ENCODE assay signal across 25 mouse cellular contexts in genomic region chr10:128135374-128135773, GRCm38 (mm10). TPM values are rescaled to one million over a fixed set of nuclear protein-coding genes. Genes with fewer than 3 reads are reported as not detected.
A peak's percentile ranks its signal among the peaks of the same experiment; 100 is the strongest.
DNase-seq lines count a peak whose midpoint lies in the region; ATAC-seq lines count a peak whose summit lies in the region.
"Had no signal": no experiment of that assay in that cellular context is flagged by ENCODE, and none has a peak within 500 bp of the region (broad histone marks: within the 10 kb centered on the region; RNA-seq: fewer than 3 reads in every experiment).

No protein-coding gene starts in this region.

- DNase-seq in frontal cortex, postnatal 14 days (ENCODE audit: low spot score in 2 of 2), result no peak
- DNase-seq in CD4-positive helper T cell, adult 2 months (ENCODE audit: low read depth, low spot score), result peak; percentile 65
- DNase-seq in thymus, postnatal 14 days, result peak; percentile 37
- DNase-seq in heart, postnatal 36 days, result no peak
- DNase-seq in right cerebral cortex, postnatal 10 days (ENCODE audit: low spot score in 2 of 2), result no peak
- DNase-seq: adrenal gland, postnatal 10 days; cerebellum, adult 11 months; cerebellum, adult 9-10 months; cerebellum, postnatal 36 days; embryo, embryonic 11 days; gastrocnemius, postnatal 10 days; heart, postnatal 14 days; kidney, adult 9 months; kidney, postnatal 14 days; liver, postnatal 0 days; lung, postnatal 4 days; right cerebral cortex, postnatal 14 days had no signal

- intact Hi-C loops in heart, postnatal 36 days (cut with DNase I), result no loop called here

- ATAC-seq in frontal cortex, adult (ENCODE audit: low TSS enrichment), result peak; percentile 63; the same call in 1 of the 2 replicates
- ATAC-seq in activated CD4-positive, CD25-positive, alpha-beta regulatory T cell, adult 4 months, result peak; percentile 49
- ATAC-seq: forebrain, embryonic 16.5 days; hindbrain, embryonic 16.5 days; intestine, postnatal 0 days; liver, embryonic 12.5 days; liver, postnatal 0 days had no signal

RNA-seq across cellular contexts. Expression of gene Baz2a, which starts 44.0 kb away (rescaled TPM):
- polyA plus RNA-seq in activated CD4-positive, CD25-positive, alpha-beta regulatory T cell, adult 4 months (2017; shearing (Covaris generic)), result 10 to 100 TPM; 44.1 to 53.3 TPM
- 10 to 100 TPM; 23.8 TPM for total RNA-seq in heart, postnatal 36 days (2021)

RNA-seq across cellular contexts. Expression of gene Rbms2, which starts 44.7 kb away (rescaled TPM):
- polyA plus RNA-seq in activated CD4-positive, CD25-positive, alpha-beta regulatory T cell, adult 4 months (2017; shearing (Covaris generic)), result 10 to 100 TPM; 20.9 to 25.0 TPM
- 10 to 100 TPM; 89.2 to 95.3 TPM for total RNA-seq in heart, postnatal 36 days (2021)

RNA-seq across cellular contexts. Expression of gene Atp5b, which starts 52.3 kb away (rescaled TPM):
- polyA plus RNA-seq in activated CD4-positive, CD25-positive, alpha-beta regulatory T cell, adult 4 months (2017; shearing (Covaris generic)), result 100 to 1,000 TPM; 413 to 469 TPM
- 1,000 to 10,000 TPM; 9,026 to 9,193 TPM for total RNA-seq in heart, postnatal 36 days (2021)

RNA-seq across cellular contexts. Expression of gene Gls2, which starts 58.9 kb away (rescaled TPM):
- polyA plus RNA-seq in activated CD4-positive, CD25-positive, alpha-beta regulatory T cell, adult 4 months (2017; shearing (Covaris generic)), result under 1 TPM in 1 of 2 experiments, not detected in 1; 0.26 TPM
- under 1 TPM; 0.58 to 0.92 TPM for total RNA-seq in heart, postnatal 36 days (2021)
- total RNA-seq: granulocyte monocyte progenitor cell, adult 5-6 weeks had no signal
- polyA plus RNA-seq: erythroblast, embryonic 14.5 days had no signal

Comparison
In these comparisons a context has a peak if more than half of its experiments do, and no peak if none do; other contexts are left out.
1. DNase-seq: peak in CD4-positive helper T cell, adult 2 months (single experiment) and thymus, postnatal 14 days (single experiment); none in frontal cortex, postnatal 14 days (0 of 2), heart, postnatal 36 days (0 of 2) and right cerebral cortex, postnatal 10 days (0 of 2).